Mouse (Mus musculus): ENCODE measurements around the gene Usp7.
A peak's percentile ranks its signal among the peaks of the same experiment; 100 is the strongest.
"Not testable (repeated sequence)": the region's sequence is repeated elsewhere in the genome, so short reads cannot be mapped to it uniquely, and the experiment has no call there.

Gene Usp7

GRCm38 (mm10) chr16:8751555-8752235, 40.4 kb downstream of the Usp7 start:
- DNase-seq (ENCODE audit: low spot score) = no peak

- no peak for DNase-seq (ENCODE audit: low spot score)
Measured at GRCm38 (mm10) chr16:8748904-8749303, 43.2 kb downstream of the Usp7 start.

- no peak for DNase-seq (ENCODE audit: low spot score)
Measured at GRCm38 (mm10) chr16:8748175-8748846, 43.8 kb downstream of the Usp7 start.

DNA sequence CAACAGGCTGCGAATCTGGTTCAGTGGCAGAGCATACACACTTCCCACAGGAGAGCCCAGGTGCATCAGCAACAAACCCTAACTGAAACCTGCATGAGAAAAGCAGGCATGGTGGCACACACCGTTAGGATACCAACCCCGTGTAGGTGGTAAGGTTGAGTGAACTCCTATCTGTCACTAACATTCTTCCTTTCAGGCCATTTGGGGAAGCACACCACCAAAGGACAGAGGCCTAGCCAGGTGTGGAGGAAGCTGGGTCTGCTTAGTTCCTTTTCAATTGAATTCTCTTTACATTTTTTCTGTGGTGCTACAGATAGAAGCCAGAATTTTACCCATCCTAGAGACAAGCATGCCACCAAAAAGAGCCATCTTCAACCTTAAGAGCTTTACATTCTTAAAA, 44.3 kb downstream of the Usp7 start:
- DNase-seq (ENCODE audit: low spot score) = no peak

GRCm38 (mm10) chr16:8746509-8746908, 45.6 kb downstream of the Usp7 start:
- no peak for DNase-seq (ENCODE audit: low spot score)

GRCm38 (mm10) chr16:8745751-8746150, 46.4 kb downstream of the Usp7 start:
- no peak for DNase-seq (ENCODE audit: low spot score)

DNA sequence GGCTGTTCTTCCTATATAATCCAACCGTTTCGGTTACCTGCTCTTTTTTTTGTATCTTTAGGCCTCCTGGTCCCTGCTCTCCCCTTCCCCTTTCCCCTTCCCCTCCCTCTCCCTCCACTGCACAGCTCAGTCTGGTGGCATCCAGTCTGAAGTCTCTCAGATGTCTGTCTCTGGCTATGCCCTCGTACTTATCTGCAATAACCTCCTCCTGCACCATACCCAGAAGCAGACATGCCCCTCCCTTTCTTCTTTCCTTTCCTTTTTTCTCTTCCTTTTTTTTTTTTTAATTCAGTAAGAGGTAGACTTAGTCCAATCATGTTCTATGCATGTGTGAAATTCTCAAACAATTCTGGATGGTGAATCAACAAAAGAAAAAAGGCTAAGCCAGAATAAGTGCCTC, 48.1 kb downstream of the Usp7 start:
- DNase-seq (ENCODE audit: low spot score) = no peak

GRCm38 (mm10) chr16:8741697-8742096, 50.4 kb downstream of the Usp7 start:
- DNase-seq (ENCODE audit: low spot score) = no peak

DNA sequence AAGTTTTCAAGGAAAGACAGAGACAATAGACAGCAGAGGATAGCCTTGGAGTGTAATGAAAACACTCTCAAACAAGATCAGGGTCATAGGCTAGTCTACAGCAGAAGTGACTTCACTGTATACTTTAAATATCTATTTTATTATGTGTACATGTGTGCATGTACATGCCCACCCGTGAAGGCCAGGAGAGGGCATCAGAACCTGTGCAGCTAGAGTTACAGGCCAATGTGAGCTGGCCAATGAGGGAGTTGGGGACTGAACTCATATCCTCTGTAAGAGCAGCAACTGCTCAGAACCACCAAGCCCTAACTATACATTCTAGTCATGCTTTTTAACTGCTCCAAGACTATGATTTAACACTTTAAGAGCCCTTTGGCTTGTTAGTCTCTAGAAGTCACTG, 51.0 kb downstream of the Usp7 start:
- DNase-seq (ENCODE audit: low spot score) = no peak

DNA sequence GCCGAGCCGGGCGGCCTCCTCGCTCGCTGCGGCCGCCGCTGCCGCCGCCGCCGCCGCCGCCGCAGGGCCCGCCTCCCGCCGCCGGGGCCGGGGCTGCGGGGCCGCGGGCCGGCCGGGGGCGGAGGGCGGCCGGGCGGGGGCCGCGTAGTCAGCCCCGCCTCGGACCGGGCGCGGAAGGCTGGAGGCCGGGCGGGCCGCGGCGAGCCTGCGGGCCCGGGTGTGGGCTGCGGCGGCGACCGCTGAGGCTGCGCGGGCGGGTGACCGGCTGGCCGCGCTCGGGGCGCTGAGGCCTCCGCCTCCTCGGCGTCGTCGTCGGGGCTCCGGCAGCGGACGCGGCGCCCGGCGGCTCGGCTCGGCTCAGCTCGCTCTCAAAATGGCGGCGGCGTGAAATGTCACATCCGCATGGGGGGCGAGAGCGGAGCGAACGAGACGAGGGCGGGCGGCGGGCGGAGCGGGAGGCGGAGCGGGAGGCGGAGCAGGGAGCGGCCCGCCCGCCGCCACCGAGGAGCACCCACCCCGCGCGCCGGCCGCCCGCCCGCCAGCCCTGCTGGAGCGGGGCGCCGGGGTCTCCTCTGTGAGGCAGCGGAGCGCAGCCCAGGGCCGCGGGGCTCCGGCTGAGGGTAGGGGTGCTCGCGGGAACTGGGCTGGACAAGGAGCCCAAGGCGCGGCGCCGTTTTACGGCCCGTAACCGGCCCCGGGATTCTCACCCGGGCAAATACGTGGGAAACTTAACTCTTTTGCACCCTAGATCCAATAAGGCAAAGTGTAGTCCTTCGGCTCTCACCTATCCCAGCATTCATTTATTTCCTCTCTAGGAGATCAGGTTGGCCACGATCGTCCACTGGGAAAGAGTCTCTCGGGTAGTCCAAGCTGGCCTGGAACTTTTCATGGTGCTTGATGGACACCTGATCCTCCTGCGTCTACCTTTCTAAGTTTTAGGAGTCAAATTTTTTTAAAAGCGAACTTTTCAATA, 53.3 kb downstream of the Usp7 start:
- DNase-seq (ENCODE audit: low spot score) = peak; percentile 95

- DNase-seq (ENCODE audit: low spot score) = peak; percentile 21
Measured at GRCm38 (mm10) chr16:8737666-8738541, 54.2 kb downstream of the Usp7 start.

DNA sequence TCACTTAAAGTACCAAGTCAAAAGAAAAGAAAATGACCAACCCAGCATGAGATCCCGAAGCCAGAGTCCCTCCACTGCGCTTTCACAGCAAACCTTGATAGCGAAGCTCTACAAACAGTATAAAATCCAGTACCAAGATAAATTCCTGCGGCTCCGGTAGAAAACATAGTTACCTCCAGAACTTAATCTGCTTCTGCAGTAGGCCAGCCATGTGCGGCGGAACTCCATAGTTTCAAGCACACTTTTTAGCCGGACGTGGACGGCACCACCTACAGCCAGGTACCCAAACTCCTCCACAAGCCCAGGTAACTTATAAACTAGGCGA, 54.8 kb downstream of the Usp7 start:
- no peak for DNase-seq (ENCODE audit: low spot score)

DNA sequence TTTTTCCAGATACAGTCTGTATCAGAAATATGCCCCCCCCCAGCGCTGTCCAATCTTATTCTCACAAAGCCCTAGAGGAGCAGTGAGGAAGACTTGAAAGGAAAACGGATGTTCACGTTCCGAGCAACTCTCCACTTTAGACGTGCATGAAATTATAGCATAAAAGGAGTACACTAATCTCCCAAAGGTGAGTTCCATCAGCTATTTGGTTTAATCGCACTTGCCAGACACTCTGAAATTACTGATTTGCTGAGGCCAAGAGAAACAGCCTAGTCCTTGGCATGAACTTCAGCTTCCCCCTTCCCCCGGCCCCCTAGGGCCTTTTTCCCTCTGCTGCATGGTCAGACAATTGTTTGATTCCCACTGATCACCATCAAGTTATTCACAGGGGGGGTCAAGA, 55.4 kb downstream of the Usp7 start:
- no peak for DNase-seq (ENCODE audit: low spot score)

- peak; percentile 37 for DNase-seq (ENCODE audit: low spot score)
Measured at GRCm38 (mm10) chr16:8736032-8736431, 56.1 kb downstream of the Usp7 start.

DNA sequence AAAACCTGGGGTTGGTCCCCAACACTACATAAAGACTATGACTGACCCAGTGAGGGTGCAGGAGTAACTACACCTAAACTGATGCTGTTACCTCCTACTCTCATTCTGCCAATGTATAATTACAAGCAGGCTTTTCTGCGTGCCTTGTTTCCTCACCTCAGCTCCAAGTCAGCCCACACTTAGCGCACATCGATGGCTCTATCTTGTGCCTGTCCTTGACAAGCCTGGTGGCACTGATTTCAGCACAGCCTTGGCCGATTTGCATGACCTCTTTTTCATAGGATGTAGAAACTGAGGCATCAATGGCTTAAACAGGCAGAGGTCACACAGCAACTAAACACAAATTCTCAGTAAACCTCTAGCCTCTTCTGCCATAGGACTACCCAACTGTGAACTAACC, 57.4 kb downstream of the Usp7 start:
- no peak for DNase-seq (ENCODE audit: low spot score)

DNA sequence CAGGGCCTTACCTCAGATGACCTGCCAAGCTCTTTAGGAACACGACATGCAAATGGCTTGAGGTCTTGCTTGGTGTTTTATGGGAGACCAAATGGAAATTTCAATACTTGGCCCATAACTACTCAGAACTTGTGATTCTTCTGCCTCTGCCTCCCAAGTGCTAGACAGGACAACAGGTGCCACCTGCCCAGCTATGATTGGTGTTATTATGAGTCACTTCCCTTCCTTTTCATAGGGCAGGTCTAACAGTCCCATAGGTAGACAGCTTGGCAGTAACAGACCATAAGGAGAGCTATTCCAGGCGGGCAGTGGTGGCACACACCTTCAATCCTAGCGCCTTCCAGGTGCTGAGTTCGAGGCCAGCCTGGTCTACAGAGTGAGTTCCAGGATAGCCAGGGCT, 58.5 kb downstream of the Usp7 start:
- no peak for DNase-seq (ENCODE audit: low spot score)

- not testable (repeated sequence) for DNase-seq (ENCODE audit: low spot score)
Measured at GRCm38 (mm10) chr16:8732450-8732849, 59.7 kb downstream of the Usp7 start.

GRCm38 (mm10) chr16:8731630-8732029, 60.5 kb downstream of the Usp7 start:
- no peak for DNase-seq (ENCODE audit: low spot score)

DNA sequence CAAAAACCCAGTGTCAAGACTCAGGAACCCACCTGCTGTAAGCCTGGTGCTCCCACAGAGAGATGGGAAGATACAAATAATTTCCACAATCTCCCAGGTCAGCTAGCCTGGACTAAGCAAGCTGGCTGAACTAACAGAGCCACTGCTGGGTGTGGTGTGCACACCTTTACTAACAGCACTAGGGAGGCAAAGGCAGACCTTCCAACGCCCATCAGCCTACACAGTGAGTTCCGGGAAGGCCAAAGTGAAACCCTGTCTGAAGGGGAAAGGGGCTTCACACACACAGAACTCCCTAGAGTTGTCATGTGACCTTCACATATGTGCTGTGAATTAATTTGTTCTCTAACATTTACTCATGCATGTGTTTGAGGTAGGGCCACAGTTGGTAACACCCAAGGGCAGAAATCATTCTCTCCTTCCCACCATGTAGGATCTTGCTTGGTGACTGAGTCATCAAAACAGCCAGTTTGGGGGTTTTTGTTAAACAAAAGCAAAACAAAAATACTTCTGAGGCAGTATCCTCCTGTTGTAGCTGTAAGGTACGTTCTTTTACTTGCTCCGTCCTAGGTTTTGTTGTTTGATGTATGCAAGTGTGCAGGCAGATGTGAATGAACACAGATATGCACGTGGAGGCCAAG, 63.9 kb downstream of the Usp7 start:
- DNase-seq (ENCODE audit: low spot score) = no peak

DNA sequence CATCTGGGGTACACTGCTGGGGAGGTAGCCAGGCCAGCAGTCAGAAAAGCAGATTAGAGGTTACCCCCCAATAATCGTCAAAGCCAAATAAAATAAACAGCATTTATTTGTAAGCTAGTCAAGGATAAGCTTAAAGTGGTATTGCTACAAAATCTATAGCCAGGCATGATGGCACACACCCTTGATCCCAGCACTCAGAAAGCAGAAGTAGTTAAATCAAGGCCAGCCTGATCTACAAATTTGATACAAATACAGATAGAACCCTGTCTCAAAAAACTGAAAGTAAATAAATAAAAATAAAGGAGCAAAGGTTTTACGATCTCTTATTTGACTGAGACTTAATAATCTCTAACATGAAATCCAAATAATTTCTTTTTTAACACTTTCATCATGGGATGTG, 66.3 kb downstream of the Usp7 start:
- DNase-seq (ENCODE audit: low spot score) = no peak

GRCm38 (mm10) chr16:8724031-8724430, 68.1 kb downstream of the Usp7 start:
- DNase-seq (ENCODE audit: low spot score) = no peak

Data from embryo, embryonic 10 days (tissue).